9 mouse cellular contexts compared by ENCODE assay signal in genomic region chr4:142249401-142249800, GRCm38 (mm10). TPM values are rescaled to one million over a fixed set of nuclear protein-coding genes. Genes with fewer than 3 reads are reported as not detected.
DNase-seq lines count a peak whose midpoint lies in the region; ATAC-seq and TF ChIP-seq lines count a peak whose summit lies in the region.
"Had no signal": no experiment of that assay in that cellular context is flagged by ENCODE, and none has a peak within 500 bp of the region (broad histone marks: within the 10 kb centered on the region; RNA-seq: fewer than 3 reads in every experiment).

No protein-coding gene starts in this region.

- peak; percentile 60 to 71 for ATAC-seq in hematopoietic stem cell, adult 5-6 weeks (replicated peaks in 1 of 2; ENCODE audit: insufficient read depth in 1 of 2, low FRiP score in 2 of 2, low TSS enrichment in 1 of 2, low read depth in 1 of 2, poor library complexity in 2 of 2, severe bottlenecking in 2 of 2)
- peak; percentile 36; the same call in 1 of the 2 replicates for ATAC-seq in midbrain, embryonic 12.5 days (ENCODE audit: low FRiP score, low read depth)

- H3K4me2 ChIP-seq in midbrain, embryonic 12.5 days (replicated peaks): no peak overlapping the region
- H3K4me2 ChIP-seq: heart, embryonic 15.5 days had no signal

- H3K4me1 ChIP-seq in limb, embryonic 10.5 days: peaks cover 30% of the 10 kb centered on the region
- peaks cover 27% of the 10 kb centered on the region for H3K4me1 ChIP-seq in midbrain, embryonic 12.5 days

- peak in 1 of 2 experiments; percentile 65 for DNase-seq in layer of hippocampus, adult 2 months (ENCODE audit: low spot score in 2 of 2)
- no peak for DNase-seq in layer of hippocampus, adult 9-10 months (ENCODE audit: low spot score)
- peak; percentile 57 for DNase-seq in WW6 (ENCODE audit: low read depth, low spot score)
- DNase-seq in cerebellum, postnatal 25 days: peak; percentile 77 to 83
- peak; percentile 79 for DNase-seq in limb, embryonic 10.5 days (ENCODE audit: low spot score)
- DNase-seq in thymus, postnatal 25 days: peak; percentile 49

- no peaks in the 10 kb centered on the region for H3K9me3 ChIP-seq in limb, embryonic 10.5 days (replicated peaks)
- no peaks in the 10 kb centered on the region for H3K9me3 ChIP-seq in midbrain, embryonic 12.5 days
- H3K9me3 ChIP-seq: heart, embryonic 15.5 days had no signal

- no peak overlapping the region for H3K4me3 ChIP-seq in layer of hippocampus, adult 2 months
- no peak overlapping the region for H3K4me3 ChIP-seq in limb, embryonic 10.5 days
- no peak overlapping the region for H3K4me3 ChIP-seq in midbrain, embryonic 12.5 days
- H3K4me3 ChIP-seq: heart, embryonic 15.5 days had no signal

- 23% methylated on average over 9 of the region's 9 CpGs for WGBS in limb, embryonic 10.5 days
- 18% methylated on average over 9 of the region's 9 CpGs for WGBS in midbrain, embryonic 12.5 days

- no peaks in the 10 kb centered on the region for H3K27me3 ChIP-seq in limb, embryonic 10.5 days (ENCODE audit: low read depth, poor library complexity, severe bottlenecking)
- H3K27me3 ChIP-seq in midbrain, embryonic 12.5 days: no peaks in the 10 kb centered on the region
- H3K27me3 ChIP-seq: heart, embryonic 15.5 days had no signal

- no peaks in the 10 kb centered on the region for H3K36me3 ChIP-seq in limb, embryonic 10.5 days
- H3K36me3 ChIP-seq in midbrain, embryonic 12.5 days: no peaks in the 10 kb centered on the region
- H3K36me3 ChIP-seq: heart, embryonic 15.5 days had no signal

- TF ChIP-seq CTCF in layer of hippocampus, adult 2 months (conservative IDR thresholded peaks at IDR 0.05): peak; percentile 86

- H3K9ac ChIP-seq in midbrain, embryonic 12.5 days (replicated peaks): no peak overlapping the region
- H3K9ac ChIP-seq: heart, embryonic 15.5 days had no signal

- no peak overlapping the region for H3K27ac ChIP-seq in layer of hippocampus, adult 2 months
- no peak overlapping the region for H3K27ac ChIP-seq in limb, embryonic 10.5 days
- H3K27ac ChIP-seq in midbrain, embryonic 12.5 days (replicated peaks): no peak overlapping the region
- H3K27ac ChIP-seq: heart, embryonic 15.5 days had no signal

RNA-seq across cellular contexts. Expression of gene Kazn, which starts 10.2 kb away (rescaled TPM):
- total RNA-seq in layer of hippocampus, adult 2 months (2021): 10 to 100 TPM; 41.1 to 42.9 TPM
- 3.8 and 6.3 TPM in 2 replicates for total RNA-seq in hematopoietic stem cell, adult 5-6 weeks (2017)
- polyA plus RNA-seq in limb, embryonic 10.5 days (2016; fragmentation: Nextera tagmentation; extraction: Ambion mirVana): 8.8 and 9.3 TPM in 2 replicates
- 20.9 and 22.0 TPM in 2 replicates for polyA plus RNA-seq in midbrain, embryonic 12.5 days (2016; fragmentation: Nextera tagmentation; extraction: Ambion mirVana)
